Mouse (Mus musculus) liver, embryonic 11.5 days (tissue): Measurements from ENCODE around the gene Arhgef6. TPM values are rescaled to one million over a fixed set of nuclear protein-coding genes. Genes with fewer than 3 reads are reported as not detected.

Experiments
- ATAC-seq: fragments of 200-750 bp; cut with Nextera tagmentation; replicated peaks from 2 replicates; pipeline ENCODE4 v1.8.0; 2017; ENCODE audit warnings: moderate number of reproducible peaks, mild to moderate bottlenecking, moderate TSS enrichment, moderate library complexity; ENCODE audit not compliant: low FRiP score
- DNase-seq: peaks from one replicate; pipeline ENCODE4 v3.0.0-alpha.2; 2017; ENCODE audit warnings: low spot score
- H3K27ac ChIP-seq: fragments of 300-500 bp; sonication (generic); 2 replicates; pipeline ENCODE4 v1.5.1; 2014; ENCODE audit warnings: mild to moderate bottlenecking, low read depth, low read length, control low read depth
- H3K27me3 ChIP-seq: fragments of 300-500 bp; sonication (generic); replicated peaks from 2 replicates; pipeline ENCODE4 v1.6.1; 2014; ENCODE audit warnings: low read length, mixed read lengths; ENCODE audit not compliant: control insufficient read depth, insufficient read depth
- H3K36me3 ChIP-seq: fragments of 300-500 bp; sonication (generic); 2 replicates; pipeline ENCODE4 v1.6.1; 2014; ENCODE audit warnings: mild to moderate bottlenecking, low read length, moderate library complexity, mixed read lengths; ENCODE audit not compliant: control insufficient read depth, insufficient read depth
- H3K4me1 ChIP-seq: fragments of 300-500 bp; sonication (generic); replicated peaks from 2 replicates; pipeline ENCODE4 v1.6.1; 2014; ENCODE audit warnings: low read length, mixed read lengths; ENCODE audit not compliant: control insufficient read depth, insufficient read depth
- H3K4me2 ChIP-seq: fragments of 300-500 bp; sonication (generic); 2 replicates; pipeline ENCODE4 v1.6.1; 2014; ENCODE audit warnings: mild to moderate bottlenecking, control low read depth, moderate library complexity
- H3K4me3 ChIP-seq: fragments of 300-500 bp; sonication (generic); 2 replicates; pipeline ENCODE4 v1.5.1; 2014; ENCODE audit warnings: low read depth, low read length, control low read depth
- H3K9ac ChIP-seq: fragments of 300-500 bp; sonication (generic); 2 replicates; pipeline ENCODE4 v1.6.1; 2014; ENCODE audit warnings: low read depth, low read length, control low read depth
- H3K9me3 ChIP-seq: fragments of 300-500 bp; sonication (generic); 2 replicates; pipeline ENCODE4 v1.6.1; 2016; ENCODE audit warnings: low read length, inconsistent platforms, mixed read lengths; ENCODE audit not compliant: control insufficient read depth
- WGBS: fragments of 180-500 bp; shearing (Covaris S2); extraction: QIAGEN DNeasy Blood & Tissue Kit; methylation state at CpG from one replicate; pipeline ENCODE4 v1.1.7; 2014; 5-methylcytosine and 5-hydroxymethylcytosine counted together
- polyA plus RNA-seq: library from polyadenylated mRNA; unstranded; fragments of >200 nt; fragmentation: Nextera tagmentation; extraction: Ambion mirVana; gene quantifications from 2 replicates; pipeline ENCODE4 v1.2.1, GENCODE M21; 2014

Arhgef6 gene
- polyA plus RNA-seq, 1 experiment from 2014 or later = 6.9 TPM

DNA sequence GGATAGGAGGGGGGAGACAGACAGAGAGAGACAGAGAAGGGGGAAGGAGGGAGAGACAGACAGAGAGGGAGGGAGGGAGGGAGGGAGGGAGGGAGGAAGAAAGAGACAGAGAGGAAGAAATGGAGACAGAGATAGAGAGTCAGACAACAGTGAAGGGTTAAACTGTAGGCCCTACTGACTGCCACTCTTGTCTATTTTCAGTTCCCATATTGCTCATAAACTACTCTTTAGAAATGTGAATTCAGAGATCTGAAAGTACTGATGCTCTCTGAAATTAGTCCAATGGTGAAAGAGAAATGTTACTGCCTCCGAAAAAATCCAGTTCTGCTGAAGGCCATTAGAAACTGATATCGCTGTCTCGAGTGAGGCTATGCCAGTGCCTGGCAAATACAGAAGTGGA, 56.3 kb downstream of the Arhgef6 start:
- no peaks in the 10 kb centered on the region for H3K9me3 ChIP-seq
- H3K27ac ChIP-seq = no peak overlapping the region
- no peak overlapping the region for H3K4me3 ChIP-seq
- no peaks in the 10 kb centered on the region for H3K36me3 ChIP-seq
- no peaks in the 10 kb centered on the region for H3K27me3 ChIP-seq
- no peak overlapping the region for H3K9ac ChIP-seq
- DNase-seq (no peak), ATAC-seq (no peak)
- no peaks in the 10 kb centered on the region for H3K4me1 ChIP-seq
- no peak overlapping the region for H3K4me2 ChIP-seq
- 87% methylated on average over 3 of the region's 3 CpGs for WGBS

GRCm38 (mm10) chrX:57277560-57278335, 60.8 kb downstream of the Arhgef6 start:
- WGBS = 57% methylated on average over 6 of the region's 6 CpGs
- ATAC-seq = peak; percentile 45; the same call in 1 of the 2 replicates
- no peak overlapping the region for H3K4me2 ChIP-seq

GRCm38 (mm10) chrX:57263515-57263914, 75.0 kb downstream of the Arhgef6 start:
- no peaks in the 10 kb centered on the region for H3K4me1 ChIP-seq
- no peaks in the 10 kb centered on the region for H3K9me3 ChIP-seq
- no peak overlapping the region for H3K4me3 ChIP-seq
- no peaks in the 10 kb centered on the region for H3K36me3 ChIP-seq
- H3K4me2 ChIP-seq = no peak overlapping the region
- H3K27ac ChIP-seq = no peak overlapping the region
- H3K27me3 ChIP-seq = no peaks in the 10 kb centered on the region
- ATAC-seq (no peak), DNase-seq (no peak)
- no peak overlapping the region for H3K9ac ChIP-seq
- WGBS = 59% methylated on average over 4 of the region's 4 CpGs

More at GRCm38 (mm10) chrX:57277560-57278335, 60.8 kb downstream of the Arhgef6 start:
- Histone ChIP-seq H3K9me3 (no peaks in the 10 kb centered on the region), H3K9ac (no peak overlapping the region), H3K4me1 (no peaks in the 10 kb centered on the region), H3K36me3 (no peaks in the 10 kb centered on the region), H3K4me3 (no peak overlapping the region), H3K27me3 (no peaks in the 10 kb centered on the region), H3K27ac (0 out of 2 replicates have a peak overlapping the region, but pooled peaks have one; percentile 19)
- DNase-seq = peak; percentile 32

GRCm38 (mm10) chrX:57260744-57261143, 77.8 kb downstream of the Arhgef6 start:
- ATAC-seq (no peak), DNase-seq (no peak)
- Histone ChIP-seq H3K9me3 (no peaks in the 10 kb centered on the region), H3K4me1 (no peaks in the 10 kb centered on the region), H3K9ac (no peak overlapping the region), H3K36me3 (no peaks in the 10 kb centered on the region), H3K4me2 (no peak overlapping the region), H3K27ac (no peak overlapping the region), H3K4me3 (no peak overlapping the region), H3K27me3 (no peaks in the 10 kb centered on the region)
- WGBS = 44% methylated on average over 2 of the region's 2 CpGs

DNA sequence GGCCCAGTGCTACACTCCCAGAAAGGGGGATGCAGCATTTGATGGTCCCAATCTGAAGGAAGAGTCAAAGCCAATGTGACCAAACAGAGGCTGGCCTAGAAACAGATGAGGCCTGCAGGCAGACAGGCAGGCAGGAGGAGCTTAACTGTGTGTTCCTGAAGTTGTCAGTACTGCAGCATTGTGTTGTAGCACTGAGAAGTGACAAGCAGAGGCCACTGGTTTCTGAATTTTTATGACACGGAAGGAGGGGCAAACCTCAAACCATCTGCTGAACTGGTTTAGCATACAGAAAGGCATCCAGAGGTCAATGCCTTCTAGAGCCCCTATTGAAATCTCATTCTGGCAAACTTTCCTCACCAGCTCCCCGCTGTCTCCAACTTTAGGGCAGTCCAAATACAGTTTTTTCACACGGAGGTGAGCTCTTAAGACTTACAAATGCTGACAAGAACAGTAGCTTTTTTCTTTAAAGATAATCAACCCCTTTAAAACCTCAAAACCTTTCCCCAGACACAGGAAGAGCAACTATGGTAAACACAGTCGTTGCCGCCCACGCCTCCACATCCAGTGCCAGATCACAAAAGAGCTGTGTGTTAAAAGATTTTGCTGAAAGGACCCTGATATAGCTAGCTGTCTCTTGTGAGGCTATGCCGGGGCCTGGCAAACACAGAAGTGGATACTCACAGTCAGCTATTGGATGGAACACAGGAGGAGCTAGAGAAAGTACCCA, 85.0 kb downstream of the Arhgef6 start:
- DNase-seq (no peak), ATAC-seq (no peak)
- H3K4me1 ChIP-seq = no peaks in the 10 kb centered on the region
- H3K9me3 ChIP-seq = no peaks in the 10 kb centered on the region
- WGBS = 75% methylated on average over 7 of the region's 7 CpGs
- H3K27me3 ChIP-seq = no peaks in the 10 kb centered on the region
- H3K4me3 ChIP-seq = no peak overlapping the region
- H3K4me2 ChIP-seq = no peak overlapping the region
- H3K36me3 ChIP-seq = no peaks in the 10 kb centered on the region
- no peak overlapping the region for H3K27ac ChIP-seq
- H3K9ac ChIP-seq = no peak overlapping the region

DNA sequence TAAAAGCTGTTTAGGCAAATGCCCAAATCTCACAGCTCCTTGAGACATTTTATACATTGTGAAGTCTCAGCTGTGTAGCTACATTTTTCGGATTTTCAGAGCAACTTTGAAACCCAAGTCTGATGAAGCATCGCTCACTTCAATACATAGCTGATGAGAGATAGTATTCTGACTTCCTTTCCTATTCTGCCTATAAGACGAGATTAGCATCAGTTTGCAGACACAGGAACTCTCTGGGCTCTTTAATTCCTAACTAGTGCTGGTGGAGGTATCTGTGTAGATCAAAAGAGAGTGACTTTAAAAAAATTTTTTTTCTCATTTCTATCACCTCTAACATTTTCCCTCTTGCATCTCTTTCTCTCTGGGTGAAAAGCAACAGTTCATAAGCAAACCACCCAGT, 100.0 kb downstream of the Arhgef6 start:
- Histone ChIP-seq H3K27ac (no peak overlapping the region), H3K36me3 (no peaks in the 10 kb centered on the region), H3K9ac (no peak overlapping the region), H3K4me2 (no peak overlapping the region), H3K27me3 (no peaks in the 10 kb centered on the region), H3K4me3 (no peak overlapping the region), H3K9me3 (no peaks in the 10 kb centered on the region), H3K4me1 (no peaks in the 10 kb centered on the region)
- ATAC-seq (no peak), DNase-seq (no peak)
- WGBS = 59% methylated on average over 3 of the region's 3 CpGs

DNA sequence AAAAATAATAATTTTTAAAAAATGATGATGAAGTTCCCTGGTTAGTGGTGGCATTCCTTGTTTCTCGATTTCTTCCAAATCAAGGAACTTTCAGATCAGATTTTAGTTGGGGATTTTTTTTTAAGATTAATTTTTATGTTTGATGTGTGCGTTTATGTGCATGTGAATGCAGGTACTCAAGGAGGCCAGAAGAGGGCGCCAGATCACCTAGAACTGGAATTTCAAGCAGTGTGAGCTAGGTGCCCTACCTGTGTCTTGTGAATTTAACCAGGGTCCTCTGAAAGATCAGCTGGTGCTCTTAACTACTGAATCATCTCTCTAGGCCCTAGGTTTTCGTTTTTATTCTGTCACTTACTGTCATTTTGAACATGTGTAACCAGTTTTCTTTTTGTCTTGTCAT, 102.5 kb downstream of the Arhgef6 start:
- DNase-seq (no peak), ATAC-seq (no peak)
- no peaks in the 10 kb centered on the region for H3K4me1 ChIP-seq
- no peaks in the 10 kb centered on the region for H3K27me3 ChIP-seq
- WGBS = 64% methylated on average over 4 of the region's 4 CpGs
- no peaks in the 10 kb centered on the region for H3K36me3 ChIP-seq
- H3K4me2 ChIP-seq = no peak overlapping the region
- no peak overlapping the region for H3K9ac ChIP-seq
- no peak overlapping the region for H3K27ac ChIP-seq
- no peaks in the 10 kb centered on the region for H3K9me3 ChIP-seq
- H3K4me3 ChIP-seq = no peak overlapping the region

- no peak overlapping the region for H3K9ac ChIP-seq
- H3K27me3 ChIP-seq = no peaks in the 10 kb centered on the region
- no peaks in the 10 kb centered on the region for H3K36me3 ChIP-seq
- H3K9me3 ChIP-seq = no peaks in the 10 kb centered on the region
- no peak overlapping the region for H3K27ac ChIP-seq
- H3K4me1 ChIP-seq = no peaks in the 10 kb centered on the region
- no peak overlapping the region for H3K4me3 ChIP-seq
- ATAC-seq (no peak), DNase-seq (no peak)
- 58% methylated on average over 2 of the region's 2 CpGs for WGBS
- H3K4me2 ChIP-seq = no peak overlapping the region
Observed at GRCm38 (mm10) chrX:57233596-57233995, 104.9 kb downstream of the Arhgef6 start.

DNA sequence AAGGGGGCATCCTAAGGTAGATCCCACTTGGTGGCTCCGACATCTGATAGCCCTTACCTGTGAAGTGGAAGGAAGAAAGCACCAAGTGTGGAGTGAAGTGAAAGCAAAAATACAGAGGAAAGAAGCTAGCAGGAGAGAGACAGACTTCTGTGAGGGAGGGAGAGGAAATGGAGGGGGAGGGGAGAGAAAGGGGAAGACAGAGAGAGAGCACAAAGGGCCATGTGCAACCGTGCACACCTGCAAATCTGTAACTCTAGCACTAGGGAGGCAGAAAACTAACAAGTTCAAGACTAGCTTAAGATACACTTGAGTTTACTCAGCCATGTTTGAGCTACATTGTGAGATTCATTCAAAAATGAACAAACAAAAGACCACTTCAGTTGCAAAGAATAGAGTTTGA, 110.4 kb downstream of the Arhgef6 start:
- Histone ChIP-seq H3K4me1 (no peaks in the 10 kb centered on the region), H3K9me3 (no peaks in the 10 kb centered on the region), H3K4me3 (no peak overlapping the region), H3K27me3 (no peaks in the 10 kb centered on the region), H3K27ac (no peak overlapping the region), H3K36me3 (no peaks in the 10 kb centered on the region), H3K9ac (no peak overlapping the region), H3K4me2 (no peak overlapping the region)
- ATAC-seq (no peak), DNase-seq (no peak)
- 54% methylated on average over 2 of the region's 2 CpGs for WGBS
